Comparison of ENCODE assay signal across 17 mouse cellular contexts in genomic region chr15:103297313-103297712, GRCm38 (mm10). TPM values are rescaled to one million over a fixed set of nuclear protein-coding genes. Genes with fewer than 3 reads are reported as not detected.
DNase-seq lines count a peak whose midpoint lies in the region; ATAC-seq and TF ChIP-seq lines count a peak whose summit lies in the region.
"Had no signal": no experiment of that assay in that cellular context is flagged by ENCODE, and none has a peak within 500 bp of the region (broad histone marks: within the 10 kb centered on the region; RNA-seq: fewer than 3 reads in every experiment).

No protein-coding gene starts in this region.

- no peak overlapping the region for H3K4me3 ChIP-seq in lung, embryonic 16.5 days (ENCODE audit: low read length)
- no peak overlapping the region for H3K4me3 ChIP-seq in forebrain, postnatal 0 days (ENCODE audit: low read depth, low read length)
- H3K4me3 ChIP-seq in limb, embryonic 14.5 days (replicated peaks; ENCODE audit: low read length), result no peak overlapping the region
- H3K4me3 ChIP-seq in neural tube, embryonic 15.5 days (replicated peaks), result no peak overlapping the region
- H3K4me3 ChIP-seq: myocyte had no signal

- no peaks in the 10 kb centered on the region for H3K9me3 ChIP-seq in lung, embryonic 16.5 days (ENCODE audit: control insufficient read depth, low read length)
- no peaks in the 10 kb centered on the region for H3K9me3 ChIP-seq in forebrain, postnatal 0 days (ENCODE audit: low read length)
- no peaks in the 10 kb centered on the region for H3K9me3 ChIP-seq in limb, embryonic 14.5 days (ENCODE audit: control insufficient read depth, low read length)
- H3K9me3 ChIP-seq in neural tube, embryonic 15.5 days (replicated peaks), result no peaks in the 10 kb centered on the region

- no peak for DNase-seq in lung, adult 18-20 months
- DNase-seq in forebrain, postnatal 0 days, result no peak
- DNase-seq in limb, embryonic 14.5 days (ENCODE audit: low spot score), result no peak
- DNase-seq in heart, postnatal 25 days (ENCODE audit: low spot score), result no peak
- DNase-seq in gastrocnemius, postnatal 25 days, result no peak
- DNase-seq in embryo, embryonic 10 days (ENCODE audit: low spot score), result no peak
- DNase-seq: adrenal gland, adult 8-10 months; cerebellum, adult 11 months; heart, postnatal 36 days; kidney, postnatal 25 days; liver, postnatal 0 days; thymus, postnatal 4 days had no signal

- H3K27me3 ChIP-seq in lung, embryonic 16.5 days (ENCODE audit: control insufficient read depth, insufficient read depth, low read depth, low read length), result no peaks in the 10 kb centered on the region
- H3K27me3 ChIP-seq in forebrain, postnatal 0 days (ENCODE audit: insufficient read depth, low read length), result no peaks in the 10 kb centered on the region
- H3K27me3 ChIP-seq in limb, embryonic 14.5 days (ENCODE audit: control insufficient read depth, insufficient read depth, low read length), result no peaks in the 10 kb centered on the region
- H3K27me3 ChIP-seq in neural tube, embryonic 15.5 days (replicated peaks), result no peaks in the 10 kb centered on the region
- H3K27me3 ChIP-seq: Patski had no signal

- peaks cover 50% of the 10 kb centered on the region for H3K4me1 ChIP-seq in lung, embryonic 16.5 days (replicated peaks; ENCODE audit: control insufficient read depth, insufficient read depth, low read length)
- peaks cover 22% of the 10 kb centered on the region for H3K4me1 ChIP-seq in forebrain, postnatal 0 days (ENCODE audit: insufficient read depth)
- peaks cover 79% of the 10 kb centered on the region for H3K4me1 ChIP-seq in limb, embryonic 14.5 days (ENCODE audit: control insufficient read depth, insufficient read depth, low read length)
- peaks cover 71% of the 10 kb centered on the region for H3K4me1 ChIP-seq in neural tube, embryonic 15.5 days

- TF ChIP-seq POLR2A in limb, embryonic 14.5 days (IDR thresholded peaks at IDR 0.05; ENCODE audit: borderline replicate concordance, extremely low read depth, insufficient read depth, insufficient read length), result no peak

- H3K4me2 ChIP-seq in lung, embryonic 16.5 days (ENCODE audit: low read depth, low read length), result no peak overlapping the region
- H3K4me2 ChIP-seq in forebrain, postnatal 0 days (ENCODE audit: low read depth), result no peak overlapping the region
- H3K4me2 ChIP-seq in limb, embryonic 14.5 days (replicated peaks; ENCODE audit: low read depth, low read length, severe bottlenecking), result no peak overlapping the region
- H3K4me2 ChIP-seq in neural tube, embryonic 15.5 days, result no peak overlapping the region

- WGBS in lung, embryonic 16.5 days, result 62% methylated on average over 6 of the region's 6 CpGs
- 31% methylated on average over 6 of the region's 6 CpGs for WGBS in forebrain, postnatal 0 days
- WGBS in limb, embryonic 14.5 days, result 38% methylated on average over 6 of the region's 6 CpGs
- 18% methylated on average over 6 of the region's 6 CpGs for WGBS in neural tube, embryonic 15.5 days

- no peak overlapping the region for H3K9ac ChIP-seq in lung, embryonic 16.5 days (ENCODE audit: low read length)
- no peak overlapping the region; the same call in 1 of the 2 replicates for H3K9ac ChIP-seq in forebrain, postnatal 0 days
- H3K9ac ChIP-seq in limb, embryonic 14.5 days (ENCODE audit: low read depth, low read length, severe bottlenecking), result no peak overlapping the region
- H3K9ac ChIP-seq in neural tube, embryonic 15.5 days (replicated peaks), result no peak overlapping the region; the same call in 1 of the 2 replicates
- H3K9ac ChIP-seq: liver, postnatal 0 days had no signal

- intact Hi-C loops in heart, postnatal 25 days (cut with DNase I), result no loop called here

- H3K36me3 ChIP-seq in lung, embryonic 16.5 days (ENCODE audit: control insufficient read depth, insufficient read depth, low read length), result peaks cover 19% of the 10 kb centered on the region
- peaks cover 29% of the 10 kb centered on the region for H3K36me3 ChIP-seq in forebrain, postnatal 0 days (ENCODE audit: insufficient read depth)
- peaks cover 28% of the 10 kb centered on the region for H3K36me3 ChIP-seq in limb, embryonic 14.5 days (ENCODE audit: control insufficient read depth, insufficient read depth, low read length)
- H3K36me3 ChIP-seq in neural tube, embryonic 15.5 days, result peaks cover 16% of the 10 kb centered on the region

- H3K27ac ChIP-seq in lung, embryonic 16.5 days (ENCODE audit: low read length), result peak overlapping the region; percentile 93
- peak overlapping the region; percentile 93 for H3K27ac ChIP-seq in forebrain, postnatal 0 days (ENCODE audit: low read depth, low read length)
- H3K27ac ChIP-seq in limb, embryonic 14.5 days (replicated peaks; ENCODE audit: low read depth, low read length), result 0 out of 2 replicates have a peak overlapping the region, but pooled peaks have one; percentile 75
- peak overlapping the region; percentile 99 for H3K27ac ChIP-seq in neural tube, embryonic 15.5 days (replicated peaks)

- no peak for TF ChIP-seq CTCF in forebrain, postnatal 0 days (IDR thresholded peaks at IDR 0.05; ENCODE audit: low read depth)

- ATAC-seq in lung, embryonic 16.5 days (ENCODE audit: low read depth), result no peak
- no peak for ATAC-seq in forebrain, postnatal 0 days
- ATAC-seq in limb, embryonic 14.5 days (ENCODE audit: low FRiP score, low read depth), result no peak
- no peak for ATAC-seq in neural tube, embryonic 15.5 days (ENCODE audit: low FRiP score)
- ATAC-seq: liver, postnatal 0 days; Patski had no signal

RNA-seq across cellular contexts. Expression of gene Gpr84, which starts 13.1 kb away (rescaled TPM):
- 0.44 TPM in 1 of 2 replicates, not detected in the other for polyA plus RNA-seq in lung, embryonic 16.5 days (2015; fragmentation: Nextera tagmentation; extraction: Ambion mirVana)
- 0.29 and 0.54 TPM in 2 replicates for total RNA-seq in forebrain, postnatal 0 days (2014; rRNA removed)
- 0.31 and 0.33 TPM in 2 replicates for polyA plus RNA-seq in forebrain, postnatal 0 days (2015; fragmentation: Nextera tagmentation; extraction: Ambion mirVana)
- polyA plus RNA-seq in limb, embryonic 14.5 days (2012; rRNA removed), result 0.34 and 0.53 TPM in 2 replicates
- 0.23 and 0.51 TPM in 2 replicates for polyA plus RNA-seq in limb, embryonic 14.5 days (2014; fragmentation: Nextera tagmentation; extraction: Ambion mirVana)
- polyA plus RNA-seq in neural tube, embryonic 15.5 days (2015; fragmentation: Nextera tagmentation; extraction: Ambion mirVana), result 0.33 and 0.60 TPM in 2 replicates
- total RNA-seq in heart, postnatal 25 days (2021), result not detected
- total RNA-seq in gastrocnemius, postnatal 25 days (2021), result not detected
- total RNA-seq: adrenal gland, adult 8-10 months; heart, postnatal 36 days had no signal
- polyA plus RNA-seq: Patski had no signal

RNA-seq across cellular contexts. Expression of gene Copz1, which starts 24.8 kb away (rescaled TPM):
- 282 and 290 TPM in 2 replicates for polyA plus RNA-seq in lung, embryonic 16.5 days (2015; fragmentation: Nextera tagmentation; extraction: Ambion mirVana)
- 120 and 147 TPM in 2 replicates for total RNA-seq in forebrain, postnatal 0 days (2014; rRNA removed)
- polyA plus RNA-seq in forebrain, postnatal 0 days (2015; fragmentation: Nextera tagmentation; extraction: Ambion mirVana), result 209 and 217 TPM in 2 replicates
- 200 and 228 TPM in 2 replicates for polyA plus RNA-seq in limb, embryonic 14.5 days (2012; rRNA removed)
- polyA plus RNA-seq in limb, embryonic 14.5 days (2014; fragmentation: Nextera tagmentation; extraction: Ambion mirVana), result 292 and 298 TPM in 2 replicates
- 190 and 207 TPM in 2 replicates for polyA plus RNA-seq in neural tube, embryonic 15.5 days (2015; fragmentation: Nextera tagmentation; extraction: Ambion mirVana)
- 10 to 100 TPM; 51.8 to 53.4 TPM for total RNA-seq in heart, postnatal 25 days (2021)
- total RNA-seq in gastrocnemius, postnatal 25 days (2021), result 10 to 100 TPM; 31.4 to 32.3 TPM

RNA-seq across cellular contexts. Expression of gene Nfe2, which starts 39.1 kb away (rescaled TPM):
- 4.3 and 6.9 TPM in 2 replicates for polyA plus RNA-seq in lung, embryonic 16.5 days (2015; fragmentation: Nextera tagmentation; extraction: Ambion mirVana)
- 0.85 and 1.6 TPM in 2 replicates for total RNA-seq in forebrain, postnatal 0 days (2014; rRNA removed)
- polyA plus RNA-seq in forebrain, postnatal 0 days (2015; fragmentation: Nextera tagmentation; extraction: Ambion mirVana), result 0.30 and 0.34 TPM in 2 replicates
- polyA plus RNA-seq in limb, embryonic 14.5 days (2012; rRNA removed), result 1.5 and 3.4 TPM in 2 replicates
- polyA plus RNA-seq in limb, embryonic 14.5 days (2014; fragmentation: Nextera tagmentation; extraction: Ambion mirVana), result 1.5 and 2.4 TPM in 2 replicates
- polyA plus RNA-seq in neural tube, embryonic 15.5 days (2015; fragmentation: Nextera tagmentation; extraction: Ambion mirVana), result 0.99 and 4.6 TPM in 2 replicates
- under 1 TPM; 0.42 to 0.64 TPM for total RNA-seq in heart, postnatal 25 days (2021)
- not detected for total RNA-seq in gastrocnemius, postnatal 25 days (2021)
- total RNA-seq: left cerebral cortex, postnatal 10 days had no signal
- polyA plus RNA-seq: Patski had no signal

RNA-seq across cellular contexts. Expression of gene Zfp385a, which starts 42.6 kb away (rescaled TPM):
- polyA plus RNA-seq in lung, embryonic 16.5 days (2015; fragmentation: Nextera tagmentation; extraction: Ambion mirVana), result 7.6 and 8.6 TPM in 2 replicates
- 11.6 and 13.0 TPM in 2 replicates for total RNA-seq in forebrain, postnatal 0 days (2014; rRNA removed)
- 20.5 and 21.3 TPM in 2 replicates for polyA plus RNA-seq in forebrain, postnatal 0 days (2015; fragmentation: Nextera tagmentation; extraction: Ambion mirVana)
- polyA plus RNA-seq in limb, embryonic 14.5 days (2012; rRNA removed), result 23.4 and 28.8 TPM in 2 replicates
- polyA plus RNA-seq in limb, embryonic 14.5 days (2014; fragmentation: Nextera tagmentation; extraction: Ambion mirVana), result 16.4 and 19.1 TPM in 2 replicates
- polyA plus RNA-seq in neural tube, embryonic 15.5 days (2015; fragmentation: Nextera tagmentation; extraction: Ambion mirVana), result 18.6 and 19.9 TPM in 2 replicates
- total RNA-seq in heart, postnatal 25 days (2021), result 10 to 100 TPM; 12.5 to 13.7 TPM
- 10 to 100 TPM; 17.0 to 77.5 TPM for total RNA-seq in gastrocnemius, postnatal 25 days (2021)

RNA-seq across cellular contexts. Expression of gene Hnrnpa1, which starts 57.1 kb away (rescaled TPM):
- 728 and 785 TPM in 2 replicates for polyA plus RNA-seq in lung, embryonic 16.5 days (2015; fragmentation: Nextera tagmentation; extraction: Ambion mirVana)
- total RNA-seq in forebrain, postnatal 0 days (2014; rRNA removed), result 205 and 270 TPM in 2 replicates
- 653 and 670 TPM in 2 replicates for polyA plus RNA-seq in forebrain, postnatal 0 days (2015; fragmentation: Nextera tagmentation; extraction: Ambion mirVana)
- polyA plus RNA-seq in limb, embryonic 14.5 days (2012; rRNA removed), result 830 and 1,175 TPM in 2 replicates
- polyA plus RNA-seq in limb, embryonic 14.5 days (2014; fragmentation: Nextera tagmentation; extraction: Ambion mirVana), result 704 and 769 TPM in 2 replicates
- 582 and 600 TPM in 2 replicates for polyA plus RNA-seq in neural tube, embryonic 15.5 days (2015; fragmentation: Nextera tagmentation; extraction: Ambion mirVana)
- total RNA-seq in heart, postnatal 25 days (2021), result 100 to 1,000 TPM; 133 to 153 TPM
- 10 to 100 TPM; 82.8 to 89.0 TPM for total RNA-seq in gastrocnemius, postnatal 25 days (2021)
